Mouse (Mus musculus) layer of hippocampus, adult 9-10 months (tissue): ENCODE measurements around the gene Nab1.

ENCODE experiments used
- DNase-seq: peaks from one replicate; pipeline ENCODE4 v3.0.0; 2022; ENCODE audit warnings: low spot score

The Nab1 gene

DNA sequence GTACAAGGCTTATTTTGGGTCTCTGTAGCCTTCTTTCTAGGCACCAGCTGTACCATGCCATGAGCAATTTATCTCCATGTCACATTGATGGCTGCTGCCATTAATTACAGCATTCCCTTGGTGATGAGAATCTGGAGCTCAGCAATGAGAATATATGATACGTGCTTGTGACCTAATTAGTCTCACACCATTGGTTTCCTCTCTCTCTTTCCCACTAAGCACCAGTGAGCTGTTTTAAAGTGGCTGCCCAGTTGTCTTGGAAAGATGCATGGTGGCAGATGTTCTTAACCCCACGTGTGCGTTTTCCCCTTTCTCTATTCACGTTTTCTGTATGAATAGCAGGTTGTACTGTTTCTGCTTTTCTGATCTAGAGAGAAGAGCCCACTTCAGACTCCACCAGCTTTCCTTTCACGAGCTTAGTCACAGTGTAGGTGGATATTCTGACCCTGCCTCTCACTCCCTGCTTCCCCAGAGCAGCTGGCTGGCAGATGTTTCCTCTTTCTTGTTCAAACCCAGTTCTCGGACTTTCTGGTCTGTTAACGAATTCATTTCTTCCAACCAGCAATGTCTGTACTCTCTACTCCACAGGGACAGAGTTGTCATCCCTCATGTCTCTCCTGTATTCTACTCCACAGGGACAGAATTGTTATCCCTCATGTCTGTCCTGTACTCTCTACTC lies 29.5 kb downstream of the Nab1 start:
- no peak for DNase-seq

DNA sequence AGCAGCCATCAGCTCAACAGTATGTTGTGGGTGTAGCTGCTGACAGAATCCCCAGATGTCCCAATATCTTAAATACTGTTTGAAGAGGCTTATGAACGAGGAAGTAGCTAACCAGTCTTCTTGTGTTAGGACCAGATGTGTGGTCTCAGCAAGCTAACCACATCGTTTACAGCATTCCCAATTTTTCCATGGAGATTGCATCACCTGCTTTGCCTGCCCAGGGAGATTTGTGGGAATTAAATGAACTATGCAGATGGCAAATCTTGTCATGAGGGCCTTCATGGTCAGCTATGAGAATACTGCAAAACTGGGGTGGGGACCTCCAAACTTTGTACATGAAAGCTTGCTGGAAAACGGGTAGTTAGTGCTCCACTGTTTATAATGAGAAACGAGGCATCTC lies 30.2 kb downstream of the Nab1 start:
- no peak for DNase-seq

DNA sequence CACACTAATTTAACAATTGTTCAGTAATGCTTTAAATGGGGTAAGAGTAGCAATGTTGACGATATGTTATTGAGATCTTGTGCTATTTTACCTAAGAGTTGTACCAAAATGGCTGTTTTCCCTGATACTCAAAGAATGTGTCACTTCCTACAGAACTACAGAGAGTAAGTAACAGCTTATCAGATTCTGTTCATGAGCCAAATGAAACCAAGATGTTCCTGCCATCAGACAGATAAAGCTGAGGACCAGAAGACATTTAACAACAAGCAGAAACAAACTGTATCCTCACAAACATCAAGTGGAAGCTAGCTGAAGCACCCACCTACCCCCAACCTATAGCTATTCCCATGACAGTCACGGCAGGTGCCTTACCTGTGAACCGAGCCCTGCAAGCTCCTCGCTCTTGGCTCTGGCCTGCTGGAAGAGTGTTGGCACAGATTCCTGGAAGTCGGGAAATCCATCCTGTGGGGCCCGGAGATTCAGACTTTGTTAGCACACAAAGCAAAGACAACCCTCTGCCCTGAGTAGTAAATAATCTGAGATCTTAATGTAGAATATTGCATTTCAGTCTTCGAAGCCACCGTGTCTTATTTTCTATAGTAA lies 33.9 kb downstream of the Nab1 start:
- no peak for DNase-seq

DNA sequence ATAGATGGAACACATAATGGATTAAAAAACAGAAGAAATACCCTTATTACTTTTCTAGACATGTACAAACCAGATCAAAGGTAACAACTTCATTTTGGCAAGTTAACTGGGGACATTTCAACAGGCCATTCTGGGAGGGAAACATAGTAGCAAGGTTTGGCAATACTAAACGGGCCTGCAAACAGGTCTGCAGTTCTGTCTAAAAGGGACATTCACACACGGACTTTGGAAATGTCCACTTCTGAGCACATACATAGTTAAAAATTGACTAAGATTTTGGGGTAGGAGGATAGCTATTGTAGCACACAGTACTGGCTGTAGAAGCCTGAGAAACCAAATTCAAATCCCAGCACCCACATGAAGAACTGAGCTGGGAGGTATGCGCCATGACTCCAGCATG lies 34.6 kb downstream of the Nab1 start:
- DNase-seq: no peak

DNA sequence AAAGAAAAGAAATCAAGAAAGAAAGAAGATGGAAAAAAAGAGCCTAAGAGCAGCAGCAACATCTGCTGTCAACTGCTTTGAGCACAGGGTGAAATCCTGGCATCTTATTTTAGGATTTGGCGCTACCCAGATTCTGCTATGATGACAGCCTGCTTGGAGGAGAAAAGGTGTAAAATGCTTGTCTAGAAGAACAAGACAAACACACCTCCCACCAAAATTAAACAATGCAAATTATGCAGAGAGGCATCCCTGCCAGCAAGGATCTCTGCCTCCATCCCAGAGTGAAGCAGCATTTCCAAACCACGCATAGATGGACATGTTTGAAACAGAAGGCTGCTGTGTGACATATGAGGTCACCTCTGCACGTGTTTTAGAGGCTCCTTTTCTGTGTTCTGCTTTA lies 35.2 kb downstream of the Nab1 start:
- peak; percentile 13 for DNase-seq

DNA sequence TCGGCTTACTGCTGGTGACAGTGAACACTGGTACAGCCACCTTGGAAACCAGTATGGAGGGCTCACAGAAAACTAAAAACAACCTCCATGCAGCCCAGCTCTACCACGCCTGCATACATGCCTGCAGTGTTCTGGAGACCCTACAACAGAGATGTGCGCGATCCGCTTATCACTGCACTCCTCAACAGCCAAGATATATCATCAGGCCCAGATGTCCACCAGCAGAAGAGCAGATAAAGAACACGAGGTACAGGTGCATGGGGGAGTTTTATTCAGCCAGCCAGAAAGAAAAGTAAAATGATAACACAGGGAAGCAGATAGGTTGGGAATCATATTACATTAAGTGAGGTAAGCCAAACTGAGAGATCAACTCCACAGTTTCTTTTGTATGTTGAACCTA lies 37.2 kb downstream of the Nab1 start:
- DNase-seq: no peak

DNA sequence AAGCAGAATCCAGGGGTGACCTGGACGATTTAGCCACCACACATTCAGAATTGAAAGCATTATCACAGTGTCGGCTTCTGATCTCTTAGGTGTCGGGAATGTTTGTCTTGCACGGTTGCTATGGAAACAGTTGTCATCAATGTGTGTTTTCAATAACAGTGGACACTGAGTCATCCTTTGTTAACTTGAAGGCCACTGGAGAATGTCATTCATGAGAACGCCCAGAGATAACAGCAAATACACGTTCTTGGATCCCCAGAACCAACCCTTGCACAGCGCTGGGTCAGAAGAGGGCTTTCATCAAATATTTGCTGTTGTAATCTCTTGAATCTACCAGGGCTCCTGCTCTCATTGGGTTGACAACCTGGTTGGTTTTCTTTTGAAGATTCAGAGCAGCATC lies 43.9 kb downstream of the Nab1 start:
- no peak for DNase-seq

DNA sequence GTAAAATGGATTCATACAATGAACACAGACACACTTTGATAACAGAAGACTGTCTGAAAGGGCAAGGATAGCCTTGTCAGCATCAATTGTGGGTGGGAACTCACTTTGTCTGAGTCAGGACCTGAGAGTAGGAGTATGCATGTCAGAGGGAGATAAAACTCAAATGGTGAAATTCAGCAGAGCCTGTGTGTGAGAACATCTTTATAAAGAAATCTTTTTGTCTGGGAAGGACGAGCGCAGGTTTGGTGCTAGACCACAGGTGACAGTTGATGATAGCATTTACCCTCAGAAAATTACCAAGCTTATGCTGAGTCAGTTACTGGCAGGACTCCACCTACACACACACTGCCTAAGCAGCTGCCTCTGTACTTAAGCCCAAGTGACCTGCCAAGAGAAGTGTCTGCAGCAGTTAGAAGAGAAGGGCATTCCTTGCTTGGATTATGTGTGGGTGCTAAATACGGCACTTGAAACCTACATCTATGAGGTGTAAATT lies 45.9 kb downstream of the Nab1 start:
- no peak for DNase-seq

DNA sequence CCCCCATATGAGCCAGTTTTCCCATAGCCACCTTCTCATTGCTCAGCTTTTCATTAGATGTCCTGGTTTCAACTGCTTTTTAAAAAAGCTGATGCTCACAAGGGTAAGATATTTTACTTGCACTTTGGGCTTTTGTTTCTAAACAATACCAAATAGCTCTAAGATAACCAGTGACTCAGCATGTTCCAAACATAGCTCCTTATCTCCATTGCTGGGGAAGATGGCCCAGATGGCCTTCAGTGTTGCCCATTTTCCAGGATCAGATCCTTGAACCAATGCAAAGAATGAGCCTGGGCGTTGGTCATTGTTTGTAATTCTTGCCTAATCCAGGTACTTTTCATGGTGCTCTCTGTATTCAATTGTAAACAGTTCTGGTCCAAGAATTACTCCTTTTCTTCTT lies 49.1 kb downstream of the Nab1 start:
- DNase-seq: no peak

DNA sequence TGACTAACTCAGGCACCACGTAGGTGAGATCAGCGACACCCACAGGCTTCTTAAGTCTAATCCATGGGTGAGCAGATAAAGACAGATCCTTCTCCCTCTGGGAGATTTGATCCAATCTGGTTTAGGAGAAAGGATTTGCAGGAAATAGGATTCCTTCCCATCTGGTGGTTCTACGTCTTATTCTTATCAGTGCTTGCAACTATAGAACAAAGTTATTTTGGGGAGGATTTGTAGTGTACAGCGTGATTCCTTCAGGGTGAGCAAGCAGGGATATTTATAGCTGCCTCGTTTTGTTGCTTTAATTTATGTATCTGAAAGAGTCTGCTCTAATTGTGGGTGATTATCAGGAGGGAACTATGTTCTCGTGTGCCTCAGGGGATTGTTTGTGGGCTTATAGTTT lies 64.6 kb downstream of the Nab1 start:
- DNase-seq: no peak

DNA sequence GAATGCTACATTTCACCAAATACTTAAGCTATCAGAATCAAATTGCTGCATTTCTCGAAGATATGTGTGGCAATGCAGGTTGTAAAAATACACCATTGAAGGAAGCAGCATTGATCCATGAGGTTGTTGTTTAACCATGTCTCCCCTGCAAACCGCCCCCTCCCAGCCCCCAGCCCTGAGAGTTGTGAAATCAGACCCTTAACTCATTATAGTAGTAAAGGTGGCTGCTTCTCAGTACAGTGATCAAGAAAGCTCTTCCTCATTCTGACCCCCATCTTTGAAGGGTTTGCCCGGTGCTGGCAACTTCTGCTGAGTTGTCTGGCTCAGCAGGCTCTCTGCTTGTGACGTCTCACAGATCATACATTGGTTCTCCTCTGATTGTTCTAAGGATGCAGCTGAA lies 66.4 kb downstream of the Nab1 start:
- no peak for DNase-seq

DNA sequence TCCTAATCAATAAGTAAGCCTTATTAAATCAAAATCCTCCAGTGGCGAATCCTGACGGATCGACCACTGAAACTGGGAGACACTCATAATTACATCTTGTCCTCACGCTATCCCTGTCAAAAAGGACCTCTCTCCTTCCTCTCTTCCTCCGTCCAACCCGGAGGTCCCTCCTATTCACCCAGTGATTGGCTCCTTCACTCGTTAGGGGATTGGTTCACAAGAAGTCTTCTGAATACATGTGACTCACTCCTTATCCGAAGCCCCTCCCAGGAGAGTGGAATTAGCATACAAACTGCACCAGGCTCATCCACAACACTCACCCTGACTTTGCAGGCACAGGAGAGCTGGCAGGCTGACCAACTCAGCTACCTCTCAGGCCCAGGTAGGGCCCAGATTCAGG lies 68.7 kb downstream of the Nab1 start:
- no peak for DNase-seq

DNA sequence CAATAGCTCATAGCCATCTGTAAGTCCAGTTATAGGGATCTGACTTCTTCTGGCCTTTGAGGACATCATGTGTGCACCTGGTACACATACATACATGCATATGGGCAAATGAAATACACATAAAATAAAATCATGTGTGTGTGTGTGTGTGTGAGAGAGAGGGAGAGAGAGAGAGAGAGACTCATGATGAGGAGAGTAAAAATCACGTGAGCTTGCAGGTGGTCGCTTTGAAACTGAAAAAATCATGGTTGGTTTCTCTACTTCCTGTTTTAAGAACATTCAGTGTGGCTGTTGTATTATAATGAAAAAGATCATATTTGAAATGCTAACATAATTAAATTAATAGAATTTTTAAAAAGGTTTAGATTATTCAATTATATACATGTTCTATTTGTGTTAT lies 69.9 kb downstream of the Nab1 start:
- DNase-seq: no peak

DNA sequence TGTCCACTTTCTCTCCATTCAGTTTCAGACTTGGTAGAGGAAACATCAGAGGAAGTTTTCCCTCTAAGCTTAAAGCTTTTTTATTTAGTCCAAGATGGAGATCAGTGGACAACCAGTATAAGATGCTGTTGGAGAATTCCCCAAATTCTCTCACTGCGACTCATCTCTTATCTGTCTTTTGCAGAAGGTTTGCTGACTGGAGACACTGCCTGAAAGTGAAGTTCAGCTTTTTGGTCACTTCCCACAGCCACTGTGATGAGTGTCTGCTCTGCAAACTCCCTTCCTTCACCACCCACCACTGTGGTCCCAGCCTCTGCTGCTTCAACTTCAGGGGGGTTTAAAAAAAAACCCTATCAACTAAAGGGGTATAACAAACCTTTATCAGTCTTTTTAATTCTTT lies 70.4 kb downstream of the Nab1 start:
- DNase-seq: no peak

DNA sequence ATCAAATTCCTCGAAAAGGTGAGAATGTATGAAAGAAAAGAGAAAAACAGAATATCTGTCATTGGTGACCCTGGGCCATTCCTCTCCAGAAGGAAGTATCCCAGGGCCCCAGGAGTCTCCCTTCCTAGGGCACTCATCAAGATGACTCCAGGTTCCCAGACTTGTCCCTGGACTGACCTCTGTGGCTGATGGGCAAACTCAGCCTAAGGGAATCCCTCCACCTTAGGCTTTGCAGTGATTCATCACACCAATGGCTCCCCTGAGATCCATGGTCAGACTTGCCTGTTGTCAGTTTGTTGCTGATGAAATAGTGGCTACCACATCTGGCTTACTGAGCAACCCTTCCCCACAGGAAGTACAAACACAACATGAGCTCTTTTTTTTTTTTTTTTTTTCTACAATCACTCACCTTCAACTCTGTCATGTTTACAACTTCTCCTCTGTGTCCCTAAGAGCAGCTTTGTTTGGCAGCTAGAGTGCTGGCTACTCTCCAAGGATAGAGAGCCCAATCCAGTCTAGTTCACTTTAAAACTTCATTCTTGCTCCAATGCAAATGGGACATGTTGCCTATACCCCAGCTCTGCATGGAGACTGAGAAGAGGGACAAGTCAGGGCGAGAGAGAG lies 72.5 kb downstream of the Nab1 start:
- DNase-seq: no peak

DNA sequence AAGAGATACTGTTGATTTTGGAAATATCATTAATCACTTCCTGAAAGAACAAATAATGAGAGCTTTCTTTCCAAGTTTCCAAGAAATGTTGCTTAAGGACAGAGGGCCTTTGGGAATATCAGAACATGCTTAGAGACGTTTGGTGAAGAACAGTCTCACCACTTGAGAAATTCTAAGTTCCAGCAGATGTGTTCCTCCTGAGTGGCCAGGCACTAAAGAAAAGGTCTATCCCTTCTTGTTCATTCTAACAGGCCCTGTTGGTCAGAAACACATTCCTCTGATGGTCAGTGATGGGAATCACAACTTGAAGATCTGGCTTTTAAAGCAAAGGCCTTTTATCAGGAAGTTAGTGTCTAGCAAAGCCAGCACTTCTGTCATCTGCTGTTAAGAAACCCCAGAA lies 76.6 kb downstream of the Nab1 start:
- no peak for DNase-seq

DNA sequence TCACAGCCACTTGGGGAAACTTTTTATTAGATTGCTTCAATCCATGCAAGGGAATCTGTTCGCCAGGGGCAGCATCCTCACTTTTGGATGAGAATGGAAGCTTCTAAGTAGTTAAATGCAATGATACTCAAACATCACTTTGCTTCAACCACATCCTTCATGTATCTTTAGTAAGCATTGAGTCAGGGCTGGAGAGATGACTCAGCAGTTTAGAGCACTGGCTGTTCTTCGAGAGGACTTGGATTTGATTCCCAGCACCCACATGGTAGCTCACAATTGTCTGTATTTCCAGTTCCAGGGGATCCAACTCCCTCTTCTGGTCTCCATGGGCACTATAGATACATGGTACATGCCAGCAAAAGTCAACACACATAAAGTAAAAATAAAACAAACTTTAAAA lies 77.4 kb downstream of the Nab1 start:
- DNase-seq: no peak

DNA sequence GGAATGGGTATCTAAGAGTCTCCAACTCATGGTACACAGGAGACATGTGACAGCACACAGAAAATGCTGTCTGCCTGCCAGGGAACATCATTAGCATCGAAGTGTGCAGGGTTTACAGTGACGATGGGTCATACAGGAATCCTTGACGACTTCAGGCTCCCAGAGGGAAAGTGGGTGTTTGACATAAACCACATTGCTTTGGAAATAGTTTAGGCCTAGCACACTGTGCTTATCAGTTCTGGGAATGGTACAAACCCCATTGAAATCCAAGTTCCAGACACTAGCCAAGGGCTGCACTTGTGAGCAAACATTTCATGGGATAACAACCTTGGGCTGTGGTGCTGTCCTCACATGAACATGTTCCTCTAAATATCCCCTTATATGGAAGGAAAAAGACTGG lies 78.3 kb downstream of the Nab1 start:
- DNase-seq: no peak

DNA sequence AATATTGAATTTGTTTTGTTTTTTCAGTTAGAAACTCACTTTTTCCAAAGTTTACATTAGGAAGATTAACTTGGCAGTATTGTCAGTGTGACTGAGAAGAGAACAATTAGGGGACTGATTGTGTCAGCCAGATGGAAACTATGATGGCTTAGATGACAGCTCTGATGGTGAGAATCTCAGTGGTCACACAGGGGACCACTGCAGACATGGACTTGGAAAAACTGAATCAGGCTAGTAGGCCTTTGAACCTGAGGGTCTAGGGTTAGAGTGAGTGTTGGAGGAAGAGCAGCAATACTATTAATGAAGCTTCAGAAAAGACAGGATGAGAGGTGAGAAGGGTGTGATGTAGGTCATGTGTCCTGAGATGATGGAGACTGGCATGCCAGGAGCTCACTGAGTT lies 78.9 kb downstream of the Nab1 start:
- no peak for DNase-seq

DNA sequence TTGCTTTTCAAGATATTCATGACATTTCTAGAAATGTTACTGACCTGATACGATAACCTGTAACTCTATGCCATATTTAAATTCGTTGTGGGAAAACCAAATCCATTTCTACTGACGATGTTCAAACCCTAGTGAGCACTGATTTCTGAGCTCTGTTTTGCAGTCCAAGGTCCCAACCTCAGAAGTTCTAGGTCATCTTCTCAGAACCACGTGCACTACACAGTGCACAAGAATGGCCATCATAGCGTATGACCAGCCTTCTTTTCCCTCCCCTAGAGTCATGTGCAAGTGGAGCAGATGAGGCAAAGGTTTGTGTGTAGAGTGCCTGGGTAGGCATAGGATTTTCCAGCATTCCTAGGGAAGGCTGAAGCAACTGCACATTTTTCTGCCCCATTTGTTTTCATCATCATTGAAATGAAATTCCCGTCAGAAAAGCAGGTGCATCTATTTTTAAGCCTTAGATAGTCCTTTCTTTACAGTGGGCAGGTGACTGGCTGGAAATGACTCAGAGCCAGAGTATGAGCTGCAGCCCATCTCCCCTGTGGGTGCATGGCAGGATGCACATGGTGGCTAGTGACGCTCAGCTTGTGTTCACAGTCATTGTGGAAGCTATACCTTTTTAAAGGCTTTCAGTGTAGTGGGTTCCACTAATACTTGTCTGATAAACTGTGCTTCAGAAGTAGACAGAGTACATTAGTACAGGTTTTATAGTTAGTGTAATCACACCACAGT lies 81.2 kb downstream of the Nab1 start:
- DNase-seq: no peak
